Mouse (Mus musculus) kidney, adult 9 months (tissue): ENCODE measurements around the gene Hsd17b3.

Experiments used
- DNase-seq: peaks from one replicate; pipeline ENCODE4 v3.0.0; 2022

Hsd17b3 gene

DNA sequence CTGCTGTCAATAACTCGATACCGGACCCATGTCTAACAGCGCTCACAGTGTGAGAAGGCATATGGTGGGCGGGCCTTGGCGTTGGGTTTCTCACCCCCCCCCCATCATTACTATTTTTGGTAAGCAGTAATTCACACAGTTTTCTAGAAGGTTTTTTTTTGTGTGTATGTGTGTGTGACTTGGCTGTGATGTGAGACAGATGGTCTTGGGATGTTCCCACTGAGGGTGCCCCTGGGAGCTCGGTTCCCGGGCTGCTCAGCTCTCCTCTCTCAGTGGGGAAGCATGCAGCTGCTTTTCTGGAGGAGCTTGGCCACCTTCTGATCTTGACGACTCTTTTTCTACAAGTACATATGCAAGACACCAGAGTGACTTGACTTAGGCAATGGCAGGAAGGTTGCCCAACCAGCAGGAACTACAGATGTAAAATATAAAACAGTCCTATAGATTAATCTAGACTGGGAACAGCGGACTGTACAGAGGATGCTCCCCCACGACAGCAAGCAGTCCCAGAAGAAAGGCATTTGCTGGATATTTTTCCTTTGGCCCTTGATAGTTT lies 70.4 kb downstream of the Hsd17b3 start:
- DNase-seq, result no peak

DNA sequence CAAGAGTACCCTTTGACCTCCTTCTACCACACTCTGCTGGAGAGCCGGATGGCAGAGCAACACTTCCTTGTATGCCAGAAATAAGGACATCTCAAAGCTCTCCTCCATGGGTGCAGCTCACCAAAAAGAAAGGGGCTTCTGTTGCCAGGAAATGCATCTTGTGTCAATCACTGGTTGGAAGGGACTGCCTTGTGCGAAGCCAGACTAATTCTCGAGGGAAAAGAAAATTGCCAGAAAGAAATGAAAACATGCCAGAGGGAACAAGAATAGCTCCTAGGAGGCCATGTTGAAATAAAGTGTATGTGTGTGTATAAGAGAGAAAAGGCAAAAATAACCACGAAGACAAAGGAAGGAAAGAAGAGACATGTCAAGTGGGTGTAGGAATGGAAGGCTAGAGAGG lies 73.0 kb downstream of the Hsd17b3 start:
- DNase-seq, result no peak

DNA sequence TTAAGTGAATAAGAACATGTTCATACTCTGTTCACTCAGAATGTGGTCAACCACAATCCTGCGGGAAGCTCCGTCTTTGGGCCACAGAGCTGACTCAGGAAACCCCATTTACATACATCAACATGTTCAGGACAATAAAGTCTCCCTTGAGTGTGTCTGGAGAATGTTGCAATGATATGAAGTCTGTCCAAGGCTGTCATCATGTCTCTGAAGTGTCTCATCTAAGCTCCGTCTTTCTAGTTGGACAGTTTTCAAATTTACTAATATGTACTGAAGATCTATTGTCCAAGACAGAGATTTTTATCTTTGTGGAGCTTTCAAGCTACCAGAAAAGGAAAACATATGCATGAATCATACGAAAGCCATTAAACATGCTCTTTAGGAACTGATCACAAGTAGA lies 77.9 kb downstream of the Hsd17b3 start:
- no peak for DNase-seq
